Mouse (Mus musculus) adrenal gland, postnatal 25 days (tissue): ENCODE data around the gene Tmem115. TPM values are rescaled to one million over a fixed set of nuclear protein-coding genes. Genes with fewer than 3 reads are reported as not detected.

Experiments
- DNase-seq: peaks from one replicate; pipeline ENCODE4 v3.0.0; 2021; ENCODE audit warnings: mixed read lengths
- total RNA-seq: library from RNA; stranded (reverse); gene quantifications from 2 replicates; pipeline ENCODE4 v1.2.3, GENCODE M21; 2021

Tmem115 gene
- total RNA-seq, 1 experiment from 2014 or later = 47.6 TPM

DNA sequence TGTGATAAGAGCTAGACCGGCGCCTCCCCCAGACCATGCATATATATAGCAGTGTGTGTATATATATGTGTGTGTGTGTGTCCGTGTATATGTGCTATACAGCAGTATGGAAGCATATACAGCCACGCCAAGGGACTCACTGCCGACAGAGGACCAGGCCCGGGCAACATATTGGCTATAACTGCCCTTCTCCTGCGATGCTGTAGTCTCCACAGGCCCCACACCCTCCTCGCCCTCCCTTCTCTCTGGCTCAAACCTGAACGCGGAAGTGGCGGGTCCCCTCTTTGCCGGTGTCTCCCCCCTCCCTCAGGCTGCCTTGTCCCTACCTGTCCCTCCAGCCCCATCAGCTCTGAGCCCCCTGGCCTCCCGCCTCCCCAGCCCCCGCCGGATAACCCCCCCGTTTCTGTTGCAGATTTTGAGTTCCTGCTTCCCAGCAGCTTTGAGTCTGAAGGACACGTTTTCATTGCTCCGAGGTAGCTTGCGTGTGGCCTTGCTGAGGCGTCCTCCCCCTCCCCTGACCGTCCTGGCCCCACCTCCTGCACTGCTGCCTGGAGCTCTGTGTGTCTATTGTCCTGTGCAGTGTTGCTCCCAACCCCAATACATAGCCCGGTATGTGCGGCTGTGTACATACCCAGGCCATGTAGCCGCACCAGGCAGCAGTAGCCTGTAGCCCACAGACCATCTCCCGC is 11.9 kb upstream of the Tmem115 start:
- DNase-seq = peak; percentile 42

GRCm38 (mm10) chr9:107522400-107522711 is 11.4 kb upstream of the Tmem115 start:
- no peak for DNase-seq

DNA sequence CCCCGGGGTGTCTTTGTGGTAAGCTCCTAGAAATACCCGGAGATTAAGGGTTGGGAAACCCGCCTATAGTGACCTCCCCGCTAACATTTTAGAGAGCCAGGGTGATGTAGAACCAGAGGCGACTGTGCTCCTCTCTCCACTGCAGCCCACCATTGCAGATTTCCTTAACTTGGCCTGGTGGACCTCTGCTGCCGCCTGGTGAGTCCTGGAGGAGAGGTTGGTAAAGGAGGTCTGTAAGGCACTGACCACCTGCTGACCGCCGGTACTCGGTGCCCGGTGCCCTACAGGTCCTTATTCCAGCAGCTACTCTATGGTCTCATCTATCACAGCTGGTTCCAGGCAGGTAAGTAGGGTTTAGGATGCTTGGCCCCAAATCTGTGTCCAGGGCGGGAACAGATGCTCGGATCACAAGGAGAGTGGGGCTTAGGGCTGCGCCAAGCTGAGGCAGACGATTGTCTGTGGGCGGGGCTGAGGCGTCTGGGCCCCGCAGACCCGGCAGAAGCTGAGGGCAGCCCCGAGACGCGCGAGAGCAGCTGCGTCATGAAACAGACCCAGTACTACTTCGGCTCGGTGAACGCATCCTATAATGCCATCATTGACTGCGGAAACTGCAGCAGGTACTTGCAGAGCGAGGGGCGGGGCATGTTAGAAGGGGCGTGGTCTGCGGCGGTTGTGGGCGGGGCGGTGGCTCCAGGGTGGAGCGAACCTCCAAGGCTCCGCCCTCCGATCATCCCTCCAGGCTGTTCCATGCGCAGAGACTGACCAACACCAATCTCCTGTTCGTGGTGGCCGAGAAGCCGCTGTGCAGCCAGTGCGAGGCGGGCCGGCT is 7.3 kb upstream of the Tmem115 start:
- peak; percentile 80 for DNase-seq

GRCm38 (mm10) chr9:107534408-107535202 is 860 bp downstream of the Tmem115 start:
- DNase-seq = peak; percentile 41

DNA sequence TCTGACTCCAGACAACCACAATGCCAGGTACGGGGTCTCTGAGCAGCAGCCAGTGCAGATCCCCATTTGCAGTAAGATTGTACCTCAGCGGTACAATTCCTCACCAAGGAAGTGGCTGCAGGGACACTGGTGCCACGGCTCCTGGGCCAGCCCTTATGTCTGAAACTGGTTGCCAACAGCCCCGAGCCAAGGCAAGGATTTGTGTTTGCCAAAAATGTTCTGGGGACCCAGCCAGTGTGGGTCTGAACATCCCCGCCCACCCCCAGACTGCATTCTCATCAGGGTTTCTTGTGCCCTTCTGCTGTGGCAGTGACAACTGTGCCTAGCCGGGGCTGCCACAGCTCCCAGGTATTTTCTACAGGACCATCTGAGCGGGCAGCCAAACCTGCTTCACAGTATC is 4.5 kb downstream of the Tmem115 start:
- DNase-seq = no peak

DNA sequence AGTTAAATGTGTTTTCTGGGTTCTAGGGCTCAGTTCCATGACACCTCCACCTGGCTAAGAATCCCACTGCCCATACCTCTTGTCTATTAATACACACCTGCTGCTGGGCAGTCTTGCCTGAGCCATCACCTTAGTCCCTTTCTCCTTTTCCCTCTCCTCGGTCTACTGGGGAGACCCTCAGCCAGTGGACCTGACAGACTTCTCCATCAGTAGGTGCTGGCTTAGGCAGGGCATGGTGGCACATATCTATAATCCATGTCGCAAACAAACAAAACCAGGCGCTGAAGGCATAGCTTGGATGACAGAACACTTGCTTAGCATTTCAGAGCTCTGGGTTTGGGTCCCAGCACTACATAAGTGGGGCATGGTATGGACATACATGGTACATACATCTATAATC is 5.0 kb downstream of the Tmem115 start:
- no peak for DNase-seq

DNA sequence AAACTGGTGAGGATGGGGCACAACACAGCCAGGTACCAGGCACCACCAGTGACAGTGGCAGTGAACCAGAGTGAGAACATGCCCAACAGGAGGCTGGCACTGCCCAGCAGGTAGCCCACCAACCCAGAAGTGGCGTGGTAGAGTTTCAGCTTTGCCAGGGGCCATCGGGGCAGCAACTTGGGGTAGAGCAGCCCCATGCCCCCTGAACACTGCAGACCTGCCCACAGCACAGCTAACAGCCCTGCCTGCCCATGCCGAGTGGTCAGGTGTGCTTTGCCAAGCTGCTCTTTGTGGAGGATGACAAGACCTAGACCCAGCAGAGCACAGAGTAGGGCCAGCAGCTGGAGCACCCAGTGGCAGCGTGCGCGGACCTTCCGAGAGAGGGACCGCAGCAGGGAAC is 6.2 kb downstream of the Tmem115 start:
- DNase-seq = no peak

GRCm38 (mm10) chr9:107540420-107540819 is 6.7 kb downstream of the Tmem115 start:
- DNase-seq = no peak

DNA sequence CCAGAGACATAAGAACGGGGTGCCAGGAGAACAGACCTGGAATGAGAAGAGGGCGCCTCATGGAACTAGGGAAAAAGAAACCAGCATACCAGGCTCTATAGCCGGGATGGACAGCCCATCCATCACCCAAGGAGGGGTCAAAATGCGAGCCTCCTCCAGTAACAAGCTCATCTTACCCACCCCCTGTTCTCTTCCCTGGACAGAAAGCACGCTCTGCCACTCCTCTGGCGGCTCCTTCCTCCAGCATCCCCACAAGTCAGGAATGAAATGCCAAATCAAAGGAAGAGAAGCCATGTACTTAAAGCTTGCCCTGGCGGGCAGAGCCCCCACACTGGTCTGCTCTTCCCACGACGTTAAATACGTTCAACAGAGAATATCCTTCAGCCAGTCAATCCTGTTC is 7.3 kb downstream of the Tmem115 start:
- no peak for DNase-seq

GRCm38 (mm10) chr9:107541474-107542351 is 8.0 kb downstream of the Tmem115 start, which contains the start of the genes Cyb561d2 and Nprl2:
Cyb561d2 (minus strand) TSS chr9:107542193.
Nprl2 (plus strand) TSS chr9:107542226.
- peak; percentile 94 for DNase-seq

DNA sequence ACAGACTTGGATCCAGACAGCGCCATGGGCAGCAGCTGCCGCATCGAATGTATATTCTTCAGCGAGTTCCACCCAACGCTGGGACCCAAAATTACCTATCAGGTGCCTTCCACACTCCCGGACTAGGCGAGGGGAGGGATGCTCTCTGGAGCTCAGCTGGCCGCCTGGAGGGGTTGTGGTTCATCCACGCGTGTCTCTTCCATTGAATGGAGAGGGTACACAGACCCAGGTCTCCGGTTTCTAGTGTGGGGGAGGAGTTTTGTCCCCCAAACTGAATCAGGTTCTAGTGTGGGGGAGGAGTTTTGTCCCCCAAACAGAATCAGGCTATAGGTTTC is 8.6 kb downstream of the Tmem115 start:
- DNase-seq = no peak

- DNase-seq = no peak
These were observed 9.0 kb downstream of the Tmem115 start for GRCm38 (mm10) chr9:107542721-107543120.

- no peak for DNase-seq
These were observed 9.6 kb downstream of the Tmem115 start for GRCm38 (mm10) chr9:107543299-107543698.

DNA sequence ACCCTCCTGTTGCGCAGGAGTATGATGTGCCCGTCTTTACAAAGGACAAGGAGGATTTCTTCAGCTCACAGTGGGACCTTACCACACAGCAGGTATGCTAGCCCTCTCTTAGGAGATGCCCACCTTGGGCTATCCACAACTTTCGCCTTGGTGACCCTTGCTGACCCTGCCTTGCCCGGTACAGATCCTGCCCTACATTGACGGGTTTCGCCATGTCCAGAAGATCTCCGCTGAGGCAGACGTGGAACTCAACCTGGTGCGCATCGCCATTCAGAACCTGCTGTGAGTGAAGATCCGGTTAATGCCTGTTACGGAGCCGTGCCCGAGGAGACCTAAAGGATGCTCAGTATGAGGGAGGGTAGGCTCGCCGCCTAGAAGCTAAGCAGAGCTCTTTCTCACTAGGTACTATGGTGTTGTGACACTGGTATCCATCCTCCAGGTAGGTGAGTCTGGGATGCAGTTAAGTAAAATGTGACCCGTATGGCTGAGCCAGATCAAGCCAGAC is 10.5 kb downstream of the Tmem115 start:
- DNase-seq = no peak

DNA sequence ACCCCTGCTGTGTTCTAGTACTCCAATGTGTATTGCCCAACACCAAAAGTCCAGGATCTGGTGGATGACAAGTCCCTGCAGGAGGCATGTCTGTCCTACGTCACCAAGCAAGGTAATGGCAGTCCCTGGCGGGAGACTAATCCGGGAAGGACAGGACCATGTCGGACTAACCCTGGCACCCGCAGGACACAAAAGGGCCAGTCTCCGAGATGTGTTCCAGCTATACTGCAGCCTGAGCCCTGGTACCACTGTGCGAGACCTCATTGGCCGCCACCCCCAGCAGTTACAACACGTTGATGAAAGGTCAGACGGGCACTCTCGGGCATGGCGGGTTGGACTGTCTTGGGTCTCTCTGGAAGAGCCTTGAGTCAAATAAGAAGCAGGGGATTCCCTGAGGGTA is 11.0 kb downstream of the Tmem115 start:
- DNase-seq = no peak

DNA sequence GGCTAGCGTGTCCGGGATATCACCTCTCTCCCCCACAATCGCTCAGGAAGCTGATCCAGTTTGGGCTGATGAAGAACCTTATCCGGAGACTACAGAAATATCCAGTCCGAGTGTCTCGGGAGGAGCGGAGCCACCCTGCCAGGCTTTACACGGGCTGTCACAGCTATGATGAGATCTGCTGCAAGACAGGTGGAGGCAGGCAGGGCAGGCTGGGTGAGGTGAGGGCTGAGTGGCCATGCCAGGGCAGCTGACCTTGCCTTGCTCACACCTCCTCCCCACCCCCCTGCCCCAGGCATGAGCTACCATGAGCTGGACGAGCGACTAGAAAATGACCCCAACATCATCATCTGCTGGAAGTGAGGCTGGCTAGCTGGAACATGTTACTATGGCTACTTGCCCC is 11.5 kb downstream of the Tmem115 start:
- DNase-seq = no peak

- peak; percentile 76 for DNase-seq
These were observed 11.9 kb downstream of the Tmem115 start for GRCm38 (mm10) chr9:107545602-107546001.

DNA sequence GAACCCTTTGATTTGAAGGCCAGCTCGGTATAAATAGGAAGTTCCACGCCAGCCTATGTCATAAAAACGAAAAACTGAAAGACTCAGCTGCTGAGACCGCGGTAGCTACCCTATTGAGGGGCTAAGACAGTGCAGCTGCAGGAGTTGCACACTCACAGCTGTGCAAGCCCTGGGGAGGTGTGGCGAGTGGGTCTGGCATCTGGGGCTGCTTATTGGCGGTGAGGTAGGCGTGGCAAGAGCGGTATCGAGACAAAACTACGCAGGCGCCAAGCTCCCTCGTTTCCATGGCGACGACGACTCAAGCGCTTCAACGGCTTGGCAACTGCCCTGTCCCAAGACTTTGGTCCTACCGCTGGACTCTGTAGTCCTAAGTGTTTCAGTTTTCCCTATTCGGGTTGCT is 13.3 kb downstream of the Tmem115 start, which contains the start of gene Zmynd10:
TSS of gene Zmynd10 (plus strand) at position 273 of the 400 bp plus-strand sequence.
- peak; percentile 90 for DNase-seq

DNA sequence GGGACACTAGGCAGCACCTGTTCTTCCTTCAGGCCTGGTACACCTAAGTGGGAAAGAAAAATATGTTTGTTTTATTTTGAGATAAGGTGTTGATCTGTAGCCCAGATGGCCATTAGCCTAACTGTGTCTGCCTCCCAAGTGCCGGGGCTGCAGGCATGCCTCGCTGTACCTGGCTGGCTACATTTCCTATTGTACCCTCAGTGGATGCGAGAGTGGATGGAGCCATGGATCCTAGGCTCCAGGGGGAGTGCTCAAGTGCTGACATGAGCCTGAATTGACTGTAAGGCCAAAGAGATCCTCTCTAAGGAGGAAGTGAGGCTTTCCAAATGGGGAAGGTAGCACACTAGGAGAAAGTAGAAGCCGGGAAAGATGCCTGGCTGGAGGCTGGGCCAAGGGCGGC is 14.2 kb downstream of the Tmem115 start:
- DNase-seq = no peak

GRCm38 (mm10) chr9:107548820-107549219 is 15.1 kb downstream of the Tmem115 start:
- no peak for DNase-seq

DNA sequence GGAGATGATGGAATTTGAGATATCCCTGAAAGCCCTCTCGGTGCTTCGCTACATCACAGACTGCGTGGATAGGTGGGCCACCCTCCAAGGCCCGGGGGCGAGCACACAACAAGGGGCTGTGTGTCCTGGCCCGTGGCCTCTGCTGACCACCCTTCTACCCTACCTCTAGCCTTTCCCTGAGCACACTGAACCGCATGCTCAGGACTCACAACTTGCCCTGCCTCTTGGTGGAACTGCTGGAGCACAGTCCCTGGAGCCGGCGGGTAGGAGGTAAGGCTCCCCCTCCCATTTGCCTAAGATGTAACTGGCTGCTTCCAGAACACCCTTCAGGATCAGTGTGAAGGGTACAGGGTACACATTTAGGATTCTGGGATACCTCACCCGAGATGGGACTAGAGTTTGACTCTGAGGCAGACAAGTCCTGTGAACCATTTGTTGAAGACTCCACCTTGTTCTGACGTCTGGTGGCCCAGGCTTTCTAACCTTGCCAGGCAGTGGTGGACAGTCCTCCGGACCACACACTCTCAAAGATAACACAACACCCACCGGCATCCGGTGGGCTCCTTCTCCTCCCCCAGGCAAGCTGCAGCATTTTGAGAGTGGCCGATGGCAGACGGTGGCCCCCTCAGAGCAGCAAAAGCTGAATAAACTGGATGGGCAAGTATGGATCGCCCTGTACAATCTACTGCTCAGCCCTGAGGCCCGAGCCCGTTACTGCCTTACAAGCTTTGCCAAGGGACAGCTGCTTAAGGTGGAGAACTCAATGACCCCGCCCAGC is 15.7 kb downstream of the Tmem115 start:
- DNase-seq = no peak
